Mouse (Mus musculus): ENCODE measurements around the gene Hps3. TPM values are rescaled to one million over a fixed set of nuclear protein-coding genes. Genes with fewer than 3 reads are reported as not detected.
"Not testable (repeated sequence)": the region's sequence is repeated elsewhere in the genome, so short reads cannot be mapped to it uniquely, and the experiment has no call there.

The Hps3 gene
- polyA plus RNA-seq, 1 experiment from 2014 or later = 9.2 TPM

DNA sequence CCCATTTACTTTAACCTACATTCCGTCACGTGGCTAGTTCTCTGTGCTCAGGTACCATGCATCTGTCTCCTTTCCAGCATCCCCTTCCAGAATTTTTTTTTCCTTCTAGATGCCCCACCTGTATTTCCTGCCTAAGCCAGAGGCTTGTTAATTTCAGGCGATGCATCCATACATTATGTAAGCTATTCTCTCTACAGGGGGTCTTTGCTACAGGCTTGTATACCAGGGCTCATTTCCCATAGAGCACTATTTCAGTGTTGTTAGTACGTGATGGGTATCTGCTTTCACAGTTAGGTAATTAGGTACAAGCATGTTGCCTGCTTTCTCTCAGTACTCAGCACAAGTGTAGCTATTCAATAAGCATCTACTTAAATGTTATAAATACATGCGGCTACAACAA is 7.3 kb downstream of the Hps3 start:
- WGBS = 91% methylated on average over 5 of the region's 5 CpGs
- Histone ChIP-seq H3K4me1 (no peaks in the 10 kb centered on the region), H3K4me3 (no peak overlapping the region), H3K9me3 (no peaks in the 10 kb centered on the region), H3K27me3 (ENCODE audit: insufficient read depth, poor library complexity, severe bottlenecking) (no peaks in the 10 kb centered on the region), H3K36me3 (peaks cover 45% of the 10 kb centered on the region), H3K27ac (no peak overlapping the region)
- DNase-seq (ENCODE audit: low spot score) = no peak

DNA sequence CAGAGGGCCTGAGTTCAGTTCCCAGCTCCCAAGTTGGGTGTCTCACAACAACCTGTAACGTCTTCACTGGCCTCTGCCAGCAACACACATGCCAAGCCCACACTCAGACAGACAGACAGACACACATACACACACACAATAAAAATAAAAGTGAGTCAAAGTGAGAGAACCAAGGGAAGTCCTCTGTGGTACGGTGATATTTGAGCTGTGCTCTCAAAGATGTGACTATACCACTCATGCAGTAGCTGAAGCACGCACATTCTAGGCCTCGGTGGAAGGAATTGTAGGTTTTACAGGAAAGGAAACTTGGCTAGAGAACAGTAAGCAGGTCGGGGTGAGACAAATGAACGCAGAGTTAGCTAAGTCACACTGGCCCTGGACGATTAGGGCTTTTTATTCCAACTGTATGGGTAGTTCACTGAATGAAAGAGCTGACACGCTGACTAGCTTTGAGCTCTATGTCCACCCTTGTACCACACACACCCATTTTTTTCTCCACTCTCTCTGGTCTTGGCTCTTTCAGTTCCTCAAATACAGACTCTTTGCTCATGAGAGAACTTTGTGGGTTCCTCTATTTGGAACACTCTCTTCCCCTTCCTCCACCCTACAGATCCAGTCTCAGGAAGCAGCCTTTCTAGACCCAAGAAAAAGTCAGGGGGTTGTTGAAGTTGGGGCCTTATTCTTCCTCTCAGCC is 8.0 kb downstream of the Hps3 start:
- H3K4me1 ChIP-seq = no peaks in the 10 kb centered on the region
- H3K27me3 ChIP-seq (ENCODE audit: insufficient read depth, poor library complexity, severe bottlenecking) = no peaks in the 10 kb centered on the region
- DNase-seq (ENCODE audit: low spot score) = no peak
- H3K36me3 ChIP-seq = peaks cover 51% of the 10 kb centered on the region
- H3K9me3 ChIP-seq = no peaks in the 10 kb centered on the region
- no peak overlapping the region for H3K4me3 ChIP-seq
- H3K27ac ChIP-seq = no peak overlapping the region
- 90% methylated on average over 8 of the region's 8 CpGs for WGBS

DNA sequence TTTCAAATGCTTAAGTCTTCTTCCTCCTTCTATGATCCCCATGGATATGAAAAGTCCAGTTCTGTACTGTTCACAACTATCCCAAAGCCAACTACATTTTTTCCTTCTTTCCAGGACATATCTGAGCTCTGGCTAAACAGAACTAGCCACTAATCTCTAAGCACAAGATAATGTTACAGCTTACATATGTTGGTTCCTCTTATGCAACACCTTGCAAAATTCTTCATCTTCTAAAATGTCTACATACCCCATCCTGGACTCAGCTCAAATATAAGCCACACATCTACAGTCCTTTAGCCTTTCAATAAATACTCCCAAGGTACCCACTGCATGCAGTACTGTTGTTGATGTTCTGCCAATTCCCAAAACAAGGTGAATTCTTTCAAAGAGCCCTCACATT is 8.6 kb downstream of the Hps3 start:
- Histone ChIP-seq H3K4me1 (no peaks in the 10 kb centered on the region), H3K4me3 (no peak overlapping the region), H3K9me3 (no peaks in the 10 kb centered on the region), H3K27ac (no peak overlapping the region), H3K36me3 (peaks cover 52% of the 10 kb centered on the region), H3K27me3 (ENCODE audit: insufficient read depth, poor library complexity, severe bottlenecking) (no peaks in the 10 kb centered on the region)
- no peak for DNase-seq (ENCODE audit: low spot score)

DNA sequence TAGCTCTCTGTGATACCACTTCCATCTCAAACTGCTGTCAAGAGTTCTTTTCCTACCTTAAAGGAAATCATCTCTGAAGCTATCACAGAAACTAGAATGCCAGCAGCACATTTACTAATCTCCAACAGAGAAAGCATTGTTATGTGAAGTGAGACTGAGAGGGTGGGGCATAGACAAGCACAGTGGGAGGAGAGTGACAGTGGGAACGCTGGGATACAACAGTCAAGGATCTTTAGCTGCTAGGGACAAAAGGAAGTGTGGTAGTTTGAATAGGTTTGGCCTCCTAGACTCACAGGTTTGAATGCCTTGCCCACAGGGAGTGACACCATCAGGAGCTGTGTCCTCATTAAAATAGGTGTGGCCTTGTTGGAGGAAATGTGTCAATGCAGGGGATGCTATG is 11.3 kb downstream of the Hps3 start:
- no peak overlapping the region for H3K4me3 ChIP-seq
- peaks cover 67% of the 10 kb centered on the region for H3K36me3 ChIP-seq
- H3K27me3 ChIP-seq (ENCODE audit: insufficient read depth, poor library complexity, severe bottlenecking) = no peaks in the 10 kb centered on the region
- H3K4me1 ChIP-seq = no peaks in the 10 kb centered on the region
- 75% methylated on average over 1 of the region's 1 CpGs for WGBS
- no peaks in the 10 kb centered on the region for H3K9me3 ChIP-seq
- DNase-seq (ENCODE audit: low spot score) = no peak
- H3K27ac ChIP-seq = no peak overlapping the region

DNA sequence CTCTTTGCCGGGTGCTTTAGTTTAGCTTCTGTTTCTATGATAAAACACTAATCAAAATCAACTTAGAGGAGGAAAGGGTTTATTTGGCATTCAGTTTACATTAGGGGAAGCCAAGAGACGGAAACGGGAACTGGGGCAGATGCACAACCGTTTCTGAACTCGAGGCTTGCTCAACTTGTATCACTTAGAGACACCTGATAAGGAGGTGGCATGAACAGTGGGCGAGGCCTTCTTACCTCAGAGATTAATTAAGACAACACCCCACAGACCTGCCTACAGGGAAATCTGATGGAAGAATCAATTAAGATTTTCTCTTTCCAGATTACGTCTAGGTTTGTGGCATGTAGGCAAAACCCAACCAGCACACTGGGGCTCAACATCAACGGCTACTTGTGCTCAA is 17.0 kb downstream of the Hps3 start:
- DNase-seq (ENCODE audit: low spot score) = no peak

DNA sequence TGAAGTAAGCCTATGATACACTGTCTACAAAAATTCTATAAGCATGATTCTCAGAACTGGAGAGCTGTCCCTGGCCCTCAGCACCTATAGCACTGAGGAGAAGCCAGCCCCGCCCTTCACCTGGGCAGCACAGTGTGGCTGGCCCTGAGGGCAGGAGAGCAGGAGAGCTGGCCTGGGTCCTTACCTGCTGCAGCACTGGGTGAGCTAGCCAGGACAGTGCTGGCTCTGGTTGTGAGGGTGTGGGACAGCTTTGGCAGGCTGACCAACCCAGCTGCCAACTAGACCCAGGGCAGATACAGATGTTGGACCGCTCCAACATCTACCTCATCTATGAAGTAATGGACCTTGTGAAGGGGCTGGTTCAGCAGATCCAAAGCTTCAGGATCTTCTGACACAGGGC is 20.7 kb downstream of the Hps3 start:
- H3K27ac ChIP-seq = no peak overlapping the region

More for the DNA sequence above, 17.0 kb downstream of the Hps3 start:
- no peak overlapping the region for H3K4me3 ChIP-seq
- no peaks in the 10 kb centered on the region for H3K27me3 ChIP-seq (ENCODE audit: insufficient read depth, poor library complexity, severe bottlenecking)
- no peaks in the 10 kb centered on the region for H3K4me1 ChIP-seq
- H3K27ac ChIP-seq = no peak overlapping the region
- no peaks in the 10 kb centered on the region for H3K9me3 ChIP-seq
- WGBS = 69% methylated on average over 8 of the region's 8 CpGs
- peaks cover 58% of the 10 kb centered on the region for H3K36me3 ChIP-seq

DNA sequence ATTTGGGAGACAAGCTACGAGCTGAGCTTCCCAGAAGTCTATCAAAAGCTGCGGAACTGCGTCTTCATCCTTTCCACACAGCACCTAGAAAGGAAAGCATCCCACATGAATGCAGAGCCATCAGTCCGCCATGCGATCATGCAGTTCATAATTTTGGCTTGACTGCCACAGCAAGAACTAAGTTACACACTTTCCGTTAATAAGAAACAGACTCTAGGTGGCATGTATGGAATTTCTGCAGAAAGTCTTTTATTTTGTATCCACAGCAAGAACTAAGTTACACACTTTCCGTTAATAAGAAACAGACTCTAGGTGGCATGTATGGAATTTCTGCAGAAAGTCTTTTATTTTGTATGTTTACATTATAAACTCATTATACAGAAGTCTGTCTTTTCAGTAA is 24.2 kb downstream of the Hps3 start:
- not testable (repeated sequence) for H3K27ac ChIP-seq

More for the DNA sequence above, 20.7 kb downstream of the Hps3 start:
- no peaks in the 10 kb centered on the region for H3K27me3 ChIP-seq (ENCODE audit: insufficient read depth, poor library complexity, severe bottlenecking)
- no peak for DNase-seq (ENCODE audit: low spot score)
- no peaks in the 10 kb centered on the region for H3K9me3 ChIP-seq
- no peak overlapping the region for H3K4me3 ChIP-seq
- no peaks in the 10 kb centered on the region for H3K4me1 ChIP-seq
- WGBS = 88% methylated on average over 2 of the region's 2 CpGs
- H3K36me3 ChIP-seq = peaks cover 51% of the 10 kb centered on the region

DNA sequence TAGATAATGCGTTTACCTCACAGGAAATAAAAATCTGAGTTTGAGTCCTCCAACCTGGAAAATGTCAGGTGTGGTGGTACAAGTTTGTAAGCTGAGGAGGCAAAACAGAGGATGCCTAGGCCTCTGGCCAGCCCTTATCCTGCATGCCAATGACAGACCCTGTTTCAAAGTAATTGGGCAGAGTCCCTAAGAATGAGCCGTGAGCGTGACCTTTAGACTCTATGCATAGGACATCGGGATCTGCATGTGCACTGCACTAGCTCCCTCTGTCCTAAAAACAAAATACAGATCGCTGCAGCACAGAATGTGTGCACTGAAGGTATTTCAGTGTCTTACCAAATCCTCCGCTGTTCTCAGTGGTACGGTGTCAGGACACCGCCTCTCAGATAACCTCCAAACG is 24.7 kb downstream of the Hps3 start:
- H3K36me3 ChIP-seq = peaks cover 37% of the 10 kb centered on the region
- DNase-seq (ENCODE audit: low spot score) = no peak
- WGBS = 84% methylated on average over 9 of the region's 9 CpGs
- no peak overlapping the region for H3K27ac ChIP-seq
- H3K9me3 ChIP-seq = no peaks in the 10 kb centered on the region
- H3K4me3 ChIP-seq = no peak overlapping the region
- H3K27me3 ChIP-seq (ENCODE audit: insufficient read depth, poor library complexity, severe bottlenecking) = no peaks in the 10 kb centered on the region
- H3K4me1 ChIP-seq = no peaks in the 10 kb centered on the region

More for the DNA sequence above, 24.2 kb downstream of the Hps3 start:
- not testable (repeated sequence) for H3K4me1 ChIP-seq; H3K9me3 ChIP-seq; H3K27me3 ChIP-seq (ENCODE audit: insufficient read depth, poor library complexity, severe bottlenecking); DNase-seq (ENCODE audit: low spot score); H3K4me3 ChIP-seq
- peaks cover 41% of the 10 kb centered on the region for H3K36me3 ChIP-seq
- WGBS = 87% methylated on average over 7 of the region's 7 CpGs

DNA sequence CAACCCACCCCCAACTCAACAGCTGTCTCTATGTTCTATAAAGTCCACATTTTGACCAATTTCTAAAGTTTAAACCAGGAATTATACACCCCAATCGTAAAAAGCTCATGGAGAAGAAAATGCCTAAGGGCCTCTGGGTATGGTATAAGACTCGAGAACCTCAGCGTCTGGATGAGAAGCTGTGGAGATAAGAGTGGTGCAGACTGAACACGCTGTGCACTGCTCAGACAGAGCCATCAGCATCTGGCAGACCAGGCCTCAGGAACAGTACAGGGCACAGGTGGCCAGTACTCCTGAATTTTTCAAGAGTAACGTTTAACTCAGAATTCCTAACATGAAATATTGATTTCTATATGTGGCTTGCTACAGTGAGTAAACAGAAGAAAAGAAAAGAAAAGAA is 27.4 kb downstream of the Hps3 start:
- DNase-seq (ENCODE audit: low spot score) = no peak
- Histone ChIP-seq H3K4me3 (no peak overlapping the region), H3K27ac (no peak overlapping the region), H3K36me3 (peaks cover 24% of the 10 kb centered on the region), H3K4me1 (no peaks in the 10 kb centered on the region), H3K27me3 (ENCODE audit: insufficient read depth, poor library complexity, severe bottlenecking) (no peaks in the 10 kb centered on the region), H3K9me3 (no peaks in the 10 kb centered on the region)
- 64% methylated on average over 5 of the region's 5 CpGs for WGBS

DNA sequence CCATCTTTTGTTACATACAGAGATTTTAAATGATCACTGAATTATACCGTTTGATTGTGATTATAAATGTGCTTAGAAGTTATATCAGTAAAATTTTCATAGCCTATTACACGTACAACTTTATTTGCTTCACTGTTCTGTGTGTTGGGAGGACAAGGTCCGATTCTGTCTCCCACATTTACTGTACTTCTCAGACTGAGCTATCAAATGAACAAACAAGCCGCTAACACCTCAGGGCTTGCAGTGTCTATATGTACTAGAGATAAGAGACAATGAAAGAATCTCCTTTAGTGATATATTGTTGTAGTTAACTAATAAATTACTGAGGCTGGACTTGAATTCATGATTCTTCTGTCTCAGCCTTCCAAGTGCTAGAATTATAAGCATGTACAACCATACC is 27.8 kb downstream of the Hps3 start:
- H3K36me3 ChIP-seq = peaks cover 19% of the 10 kb centered on the region
- H3K4me3 ChIP-seq = no peak overlapping the region
- H3K4me1 ChIP-seq = no peaks in the 10 kb centered on the region
- no peaks in the 10 kb centered on the region for H3K9me3 ChIP-seq
- no peak for DNase-seq (ENCODE audit: low spot score)
- H3K27me3 ChIP-seq (ENCODE audit: insufficient read depth, poor library complexity, severe bottlenecking) = no peaks in the 10 kb centered on the region
- 85% methylated on average over 4 of the region's 4 CpGs for WGBS
- H3K27ac ChIP-seq = no peak overlapping the region

DNA sequence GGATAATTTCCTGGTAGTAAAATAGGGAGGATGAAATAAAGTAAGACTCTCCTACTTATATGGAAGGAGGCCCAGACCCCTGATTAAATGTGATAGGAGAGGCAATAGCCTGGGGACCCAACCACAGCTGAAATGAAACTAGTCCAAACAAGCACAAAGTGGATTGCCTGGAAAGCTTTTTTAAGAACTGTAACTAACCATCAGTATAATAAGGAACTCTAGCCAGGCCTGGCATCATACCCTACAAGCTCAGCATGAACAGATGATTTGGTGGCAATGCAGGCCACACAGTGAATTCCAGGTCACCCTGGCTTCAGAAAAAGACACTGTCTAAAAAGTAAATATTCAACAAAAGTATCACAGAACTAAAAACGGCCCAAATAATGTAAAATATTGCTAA is 29.5 kb downstream of the Hps3 start:
- no peaks in the 10 kb centered on the region for H3K9me3 ChIP-seq
- WGBS = 60% methylated on average over 1 of the region's 1 CpGs
- H3K27ac ChIP-seq = no peak overlapping the region
- H3K36me3 ChIP-seq = peaks cover 17% of the 10 kb centered on the region
- H3K27me3 ChIP-seq (ENCODE audit: insufficient read depth, poor library complexity, severe bottlenecking) = no peaks in the 10 kb centered on the region
- H3K4me3 ChIP-seq = no peak overlapping the region
- H3K4me1 ChIP-seq = no peaks in the 10 kb centered on the region
- no peak for DNase-seq (ENCODE audit: low spot score)

DNA sequence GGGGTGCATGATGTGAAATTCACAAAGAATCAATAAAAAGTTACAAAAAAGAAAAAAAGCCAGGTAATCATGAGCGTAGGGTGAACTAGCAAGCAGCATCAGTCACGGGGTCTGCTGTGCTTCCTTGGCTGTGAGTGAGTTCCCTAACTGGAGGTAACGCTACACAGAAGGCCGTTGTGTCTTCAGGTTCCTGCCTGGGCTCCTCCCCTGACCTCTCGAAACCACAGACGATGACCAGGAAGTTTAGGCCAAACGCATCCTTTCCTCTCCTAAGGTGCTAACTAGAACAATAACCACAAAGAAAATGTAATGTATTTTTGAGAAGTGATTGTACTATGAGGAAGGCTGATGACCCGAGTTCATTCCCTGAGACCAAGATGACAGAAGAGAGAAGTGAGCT is 30.7 kb downstream of the Hps3 start:
- WGBS = 84% methylated on average over 8 of the region's 8 CpGs
- Histone ChIP-seq H3K36me3 (peaks cover 18% of the 10 kb centered on the region; the same call in 1 of the 2 replicates), H3K4me3 (no peak overlapping the region), H3K27me3 (ENCODE audit: insufficient read depth, poor library complexity, severe bottlenecking) (no peaks in the 10 kb centered on the region), H3K9me3 (no peaks in the 10 kb centered on the region), H3K27ac (no peak overlapping the region), H3K4me1 (no peaks in the 10 kb centered on the region)
- DNase-seq (ENCODE audit: low spot score) = no peak

DNA sequence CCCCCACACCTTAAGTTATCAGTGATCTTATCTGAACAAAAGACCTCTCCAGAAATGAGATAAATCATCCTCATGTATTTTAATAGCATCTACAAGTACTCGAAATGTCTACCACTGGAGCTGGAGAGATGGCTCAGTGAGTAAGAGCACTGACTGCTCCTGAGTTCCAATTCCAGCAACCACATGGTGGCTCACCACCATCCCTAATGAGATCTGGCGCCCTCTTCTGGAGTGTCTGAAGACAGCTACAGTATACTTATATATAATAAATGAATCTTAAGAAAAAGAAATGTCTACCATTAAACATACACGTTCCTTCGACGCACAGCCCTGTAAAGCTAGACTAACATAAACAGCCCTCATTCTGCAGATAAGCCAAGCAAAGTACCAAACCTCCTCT is 32.3 kb downstream of the Hps3 start:
- no peaks in the 10 kb centered on the region for H3K4me1 ChIP-seq
- WGBS = 78% methylated on average over 5 of the region's 5 CpGs
- no peak for DNase-seq (ENCODE audit: low spot score)
- H3K27me3 ChIP-seq (ENCODE audit: insufficient read depth, poor library complexity, severe bottlenecking) = no peaks in the 10 kb centered on the region
- H3K27ac ChIP-seq = no peak overlapping the region
- H3K4me3 ChIP-seq = no peak overlapping the region
- peaks cover 22% of the 10 kb centered on the region; the same call in 1 of the 2 replicates for H3K36me3 ChIP-seq
- H3K9me3 ChIP-seq = no peaks in the 10 kb centered on the region

DNA sequence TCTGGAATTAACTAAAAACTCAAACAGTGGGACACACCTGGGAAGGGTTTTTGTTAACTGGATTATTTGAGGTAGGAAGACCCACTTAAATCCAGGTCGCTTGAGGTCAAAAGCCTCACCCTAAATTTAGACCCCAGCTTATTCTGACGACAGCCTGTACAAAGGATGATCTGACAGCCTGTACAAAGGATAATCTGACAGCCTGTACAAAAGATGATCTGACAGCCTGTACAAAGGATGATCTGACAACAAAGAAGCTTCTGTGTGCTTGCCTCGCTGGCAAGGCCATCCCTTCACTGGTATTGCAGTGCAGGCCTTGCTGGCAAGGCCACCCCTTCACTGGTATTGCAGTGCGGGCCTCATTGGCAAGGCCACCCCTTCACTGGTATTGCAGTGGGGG is 34.3 kb downstream of the Hps3 start:
- Histone ChIP-seq H3K9me3 (no peaks in the 10 kb centered on the region), H3K4me3 (no peak overlapping the region), H3K27me3 (ENCODE audit: insufficient read depth, poor library complexity, severe bottlenecking) (no peaks in the 10 kb centered on the region), H3K4me1 (no peaks in the 10 kb centered on the region), H3K27ac (no peak overlapping the region), H3K36me3 (peaks cover 26% of the 10 kb centered on the region)
- no peak for DNase-seq (ENCODE audit: low spot score)
- WGBS = 79% methylated on average over 4 of the region's 4 CpGs

All from heart, embryonic 10.5 days (tissue).